Mouse (Mus musculus) limb, embryonic 14.5 days (tissue): ENCODE data around the gene Gucy2g. TPM values are rescaled to one million over a fixed set of nuclear protein-coding genes. Genes with fewer than 3 reads are reported as not detected.
"Not testable (repeated sequence)": the region's sequence is repeated elsewhere in the genome, so short reads cannot be mapped to it uniquely, and the experiment has no call there.

Source experiments
- ATAC-seq: fragments of 200-750 bp; cut with Nextera tagmentation; 2 replicates; pipeline ENCODE4 v1.8.0; 2017; ENCODE audit warnings: low read depth, moderate number of reproducible peaks, moderate TSS enrichment; ENCODE audit not compliant: low FRiP score
- DNase-seq: peaks from one replicate; pipeline ENCODE4 v3.0.0-alpha.2; 2015; ENCODE audit warnings: low spot score
- H3K27ac ChIP-seq: fragments of 300-500 bp; sonication (generic); replicated peaks from 2 replicates; pipeline ENCODE4 v1.5.1; 2014; ENCODE audit warnings: low read depth, mild to moderate bottlenecking, low read length, moderate library complexity, mixed read lengths
- H3K27me3 ChIP-seq: fragments of 300-500 bp; sonication (generic); 2 replicates; pipeline ENCODE4 v1.6.1; 2014; ENCODE audit warnings: low read length, mixed read lengths; ENCODE audit not compliant: control insufficient read depth, insufficient read depth
- H3K36me3 ChIP-seq: fragments of 300-500 bp; sonication (generic); 2 replicates; pipeline ENCODE4 v1.6.1; 2014; ENCODE audit warnings: mild to moderate bottlenecking, low read length, moderate library complexity, mixed read lengths; ENCODE audit not compliant: control insufficient read depth, insufficient read depth
- H3K4me1 ChIP-seq: fragments of 300-500 bp; sonication (generic); 2 replicates; pipeline ENCODE4 v1.6.1; 2014; ENCODE audit warnings: antibody characterized with exemption, low read length, mixed read lengths; ENCODE audit not compliant: control insufficient read depth, insufficient read depth
- H3K4me2 ChIP-seq: fragments of 300-500 bp; sonication (generic); replicated peaks from 2 replicates; pipeline ENCODE4 v1.6.1; 2014; ENCODE audit warnings: low read depth, mild to moderate bottlenecking, low read length, moderate library complexity; ENCODE audit not compliant: severe bottlenecking
- H3K4me3 ChIP-seq: fragments of 300-500 bp; sonication (generic); replicated peaks from 2 replicates; pipeline ENCODE4 v1.5.1; 2014; ENCODE audit warnings: low read length
- H3K9ac ChIP-seq: fragments of 300-500 bp; sonication (generic); 2 replicates; pipeline ENCODE4 v1.6.1; 2014; ENCODE audit warnings: mild to moderate bottlenecking, low read depth, low read length, moderate library complexity; ENCODE audit not compliant: severe bottlenecking
- H3K9me3 ChIP-seq: fragments of 300-500 bp; sonication (generic); 2 replicates; pipeline ENCODE4 v1.6.1; 2016; ENCODE audit warnings: low read length; ENCODE audit not compliant: control insufficient read depth
- POLR2A ChIP-seq: fragments of 200-500 bp; IDR thresholded peaks from 2 replicates; pipeline ENCODE4 v1.8.0; 2012; ENCODE audit warnings: inconsistent platforms, mild to moderate bottlenecking, moderate library complexity, borderline replicate concordance; ENCODE audit not compliant: insufficient read depth, insufficient read length; ENCODE audit errors: extremely low read depth
- WGBS: fragments of 180-500 bp; shearing (Covaris S2); extraction: QIAGEN DNeasy Blood & Tissue Kit; methylation state at CpG from one replicate; pipeline ENCODE4 v1.1.7; 2014; 5-methylcytosine and 5-hydroxymethylcytosine counted together
- polyA plus RNA-seq, 2 experiments: library from polyadenylated mRNA; depleted of rRNA in 1 of 2; stranded (reverse) in 1 of 2; unstranded in 1 of 2; fragments of >200 nt; fragmentation: Nextera tagmentation in 1 of 2; extraction: Ambion mirVana in 1 of 2; gene quantifications; 2 replicates each; pipeline versions ENCODE4 v1.2.1 to v1.2.3; 2012 to 2014

Gene Gucy2g
- polyA plus RNA-seq, 2 experiments: 0.11 TPM; not detected in 1

DNA sequence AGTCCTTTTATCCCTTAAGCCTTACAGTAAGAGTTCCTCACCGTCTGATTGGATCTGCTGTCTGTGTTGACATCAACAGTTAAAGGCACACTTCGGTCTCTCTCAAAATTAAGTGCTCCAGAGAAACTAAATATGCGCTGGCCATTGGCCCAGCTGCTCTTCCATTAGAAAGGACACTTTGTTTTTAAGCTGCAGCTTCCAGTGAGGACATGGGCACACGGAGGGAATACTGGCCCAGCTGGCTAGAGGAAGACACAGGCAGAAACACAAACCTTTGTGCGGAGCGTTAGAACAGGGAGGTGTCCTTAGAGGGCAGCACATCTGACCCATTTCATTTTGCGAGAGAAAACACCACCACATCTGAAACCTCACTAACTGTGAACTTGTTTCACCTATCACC lies 56.6 kb downstream of the Gucy2g start:
- no peak for TF ChIP-seq POLR2A
- Histone ChIP-seq H3K9ac (no peak overlapping the region), H3K4me3 (no peak overlapping the region), H3K27me3 (no peaks in the 10 kb centered on the region), H3K36me3 (no peaks in the 10 kb centered on the region), H3K9me3 (no peaks in the 10 kb centered on the region), H3K4me1 (no peaks in the 10 kb centered on the region), H3K4me2 (no peak overlapping the region), H3K27ac (no peak overlapping the region)
- DNase-seq: no peak
- no peak for ATAC-seq
- WGBS: 68% methylated on average over 7 of the region's 7 CpGs

DNA sequence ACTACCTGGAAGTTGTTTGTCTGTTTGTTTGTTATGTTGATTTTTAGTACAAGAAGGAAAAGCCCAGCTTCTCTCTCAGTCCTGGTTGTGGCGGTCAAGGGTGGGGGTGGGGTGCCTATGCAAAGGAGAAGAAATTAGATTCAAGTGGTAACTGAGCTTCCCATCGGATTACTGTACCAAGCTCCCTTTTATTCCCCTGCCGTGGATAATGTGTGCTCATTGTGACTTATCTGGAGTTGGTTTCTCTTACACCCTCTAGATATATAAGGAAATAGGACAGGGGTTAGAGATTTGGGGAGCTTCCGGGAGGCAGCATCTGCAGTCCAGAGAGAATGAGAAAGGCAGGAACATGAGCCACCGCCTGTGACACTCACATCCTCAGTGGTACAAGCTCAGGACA lies 60.6 kb downstream of the Gucy2g start, which contains the start of gene Tectb:
Tectb (plus strand) TSS at position 301 of the 400 bp plus-strand sequence.
- Histone ChIP-seq H3K9me3 (no peaks in the 10 kb centered on the region), H3K27me3 (no peaks in the 10 kb centered on the region), H3K36me3 (no peaks in the 10 kb centered on the region), H3K4me3 (no peak within 1 kb of the TSS), H3K4me1 (no peaks in the 10 kb centered on the region), H3K27ac (no peak within 1 kb of the TSS), H3K9ac (no peak within 1 kb of the TSS), H3K4me2 (no peak within 1 kb of the TSS)
- no peak for TF ChIP-seq POLR2A
- 87% methylated on average over 5 of the region's 5 CpGs for WGBS
- no peak for DNase-seq
- no peak for ATAC-seq

DNA sequence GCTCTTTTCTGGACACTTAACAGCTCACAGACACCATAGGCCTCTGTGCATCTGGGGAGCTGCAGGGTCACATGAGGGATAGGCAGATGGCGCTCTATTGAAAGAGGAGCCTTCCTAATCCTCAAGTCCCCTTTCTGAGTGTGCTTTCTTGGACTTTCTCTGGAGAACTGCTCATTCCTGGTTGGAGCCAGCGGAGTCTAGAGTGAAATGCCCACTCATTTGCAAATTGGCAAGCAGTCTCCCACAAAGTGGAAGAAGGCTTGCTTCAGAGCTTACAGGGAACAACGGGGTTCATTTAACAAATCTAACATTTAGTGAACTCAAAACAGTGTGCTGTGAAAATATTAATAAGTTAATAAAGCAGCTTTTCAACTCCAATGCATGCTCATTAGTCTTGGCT lies 63.9 kb downstream of the Gucy2g start:
- TF ChIP-seq POLR2A: no peak
- Histone ChIP-seq H3K27ac (no peak overlapping the region), H3K4me1 (no peaks in the 10 kb centered on the region), H3K27me3 (no peaks in the 10 kb centered on the region), H3K36me3 (no peaks in the 10 kb centered on the region), H3K9me3 (no peaks in the 10 kb centered on the region), H3K4me3 (no peak overlapping the region), H3K4me2 (no peak overlapping the region), H3K9ac (no peak overlapping the region)
- no peak for ATAC-seq
- WGBS: 82% methylated on average over 3 of the region's 3 CpGs
- no peak for DNase-seq

DNA sequence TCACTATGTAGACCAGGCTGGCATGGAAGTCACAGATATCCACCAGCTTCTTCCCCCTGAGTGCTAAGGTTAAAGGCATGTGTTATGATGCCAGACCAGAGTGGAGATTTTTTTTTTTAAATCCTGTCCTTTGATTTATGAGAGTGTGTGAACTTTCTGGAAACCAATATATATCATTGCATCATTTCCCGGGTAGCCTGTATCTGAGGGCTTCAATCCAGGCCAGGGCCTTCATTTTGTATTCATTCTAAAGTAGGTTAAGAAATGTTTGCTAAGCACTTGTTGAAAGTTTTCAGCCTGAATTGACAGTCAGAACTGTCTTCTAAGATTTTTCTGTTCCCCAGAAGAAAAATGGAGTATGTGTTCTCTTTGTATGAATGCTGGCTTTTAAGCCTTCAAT lies 69.5 kb downstream of the Gucy2g start:
- Histone ChIP-seq H3K36me3 (no peaks in the 10 kb centered on the region), H3K4me1 (no peaks in the 10 kb centered on the region), H3K4me2 (no peak overlapping the region), H3K27me3 (no peaks in the 10 kb centered on the region), H3K9ac (no peak overlapping the region), H3K27ac (no peak overlapping the region), H3K9me3 (no peaks in the 10 kb centered on the region), H3K4me3 (no peak overlapping the region)
- 75% methylated on average over 1 of the region's 1 CpGs for WGBS
- ATAC-seq (no peak), DNase-seq (no peak)
- no peak for TF ChIP-seq POLR2A

DNA sequence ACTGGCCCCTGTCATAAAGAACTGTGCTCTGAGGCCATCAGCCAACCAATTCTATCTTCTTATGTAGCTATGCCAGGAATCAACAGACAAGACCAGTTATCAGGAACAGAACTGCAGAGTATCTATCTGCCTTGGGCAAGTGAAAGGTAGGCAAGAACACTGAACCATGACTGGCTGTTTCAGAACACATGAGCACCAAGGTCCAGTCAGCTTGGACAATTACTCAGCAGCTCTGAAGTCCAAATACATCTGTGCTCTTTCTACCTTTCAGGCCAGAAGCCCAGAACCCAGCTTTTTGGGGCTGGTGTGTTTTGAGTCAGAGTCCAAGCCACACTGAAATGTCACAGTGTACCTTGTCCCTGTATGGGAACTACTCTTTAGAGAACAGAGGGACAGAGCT lies 70.6 kb downstream of the Gucy2g start:
- Histone ChIP-seq H3K4me1 (no peaks in the 10 kb centered on the region), H3K4me3 (no peak overlapping the region), H3K4me2 (no peak overlapping the region), H3K27ac (no peak overlapping the region), H3K27me3 (no peaks in the 10 kb centered on the region), H3K9ac (no peak overlapping the region), H3K9me3 (no peaks in the 10 kb centered on the region), H3K36me3 (no peaks in the 10 kb centered on the region)
- ATAC-seq: no peak
- TF ChIP-seq POLR2A: no peak
- DNase-seq: no peak

DNA sequence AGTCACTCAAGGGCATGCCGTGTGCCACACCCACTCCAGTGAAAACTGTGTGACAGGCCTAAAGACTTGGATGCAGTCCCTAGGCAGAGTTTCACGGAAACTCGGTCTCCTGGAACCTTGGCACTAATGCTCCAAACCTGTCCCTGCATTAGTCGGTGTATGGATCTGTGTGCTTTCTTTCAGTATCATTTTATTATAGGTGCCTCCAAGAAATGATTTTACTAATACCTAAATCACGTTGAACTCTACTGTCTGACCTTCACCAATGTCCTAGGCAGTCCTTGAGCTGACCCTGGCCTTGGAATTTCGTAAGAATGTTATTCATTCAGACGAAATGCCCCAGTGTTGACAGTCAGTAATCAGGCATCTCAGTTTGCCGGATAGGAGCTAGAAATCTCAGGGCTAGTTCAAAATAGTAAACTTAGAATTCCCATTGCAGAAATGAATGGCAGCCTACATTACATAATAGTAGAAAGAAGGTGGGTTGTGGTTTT lies 71.8 kb downstream of the Gucy2g start:
- not testable (repeated sequence) for H3K27me3 ChIP-seq, H3K9ac ChIP-seq, ATAC-seq, DNase-seq, H3K9me3 ChIP-seq, H3K27ac ChIP-seq, H3K36me3 ChIP-seq, H3K4me3 ChIP-seq, H3K4me1 ChIP-seq, H3K4me2 ChIP-seq
- 90% methylated on average over 8 of the region's 8 CpGs for WGBS
